Mouse (Mus musculus): ENCODE data around the gene Qrfpr.

The Qrfpr gene

DNA sequence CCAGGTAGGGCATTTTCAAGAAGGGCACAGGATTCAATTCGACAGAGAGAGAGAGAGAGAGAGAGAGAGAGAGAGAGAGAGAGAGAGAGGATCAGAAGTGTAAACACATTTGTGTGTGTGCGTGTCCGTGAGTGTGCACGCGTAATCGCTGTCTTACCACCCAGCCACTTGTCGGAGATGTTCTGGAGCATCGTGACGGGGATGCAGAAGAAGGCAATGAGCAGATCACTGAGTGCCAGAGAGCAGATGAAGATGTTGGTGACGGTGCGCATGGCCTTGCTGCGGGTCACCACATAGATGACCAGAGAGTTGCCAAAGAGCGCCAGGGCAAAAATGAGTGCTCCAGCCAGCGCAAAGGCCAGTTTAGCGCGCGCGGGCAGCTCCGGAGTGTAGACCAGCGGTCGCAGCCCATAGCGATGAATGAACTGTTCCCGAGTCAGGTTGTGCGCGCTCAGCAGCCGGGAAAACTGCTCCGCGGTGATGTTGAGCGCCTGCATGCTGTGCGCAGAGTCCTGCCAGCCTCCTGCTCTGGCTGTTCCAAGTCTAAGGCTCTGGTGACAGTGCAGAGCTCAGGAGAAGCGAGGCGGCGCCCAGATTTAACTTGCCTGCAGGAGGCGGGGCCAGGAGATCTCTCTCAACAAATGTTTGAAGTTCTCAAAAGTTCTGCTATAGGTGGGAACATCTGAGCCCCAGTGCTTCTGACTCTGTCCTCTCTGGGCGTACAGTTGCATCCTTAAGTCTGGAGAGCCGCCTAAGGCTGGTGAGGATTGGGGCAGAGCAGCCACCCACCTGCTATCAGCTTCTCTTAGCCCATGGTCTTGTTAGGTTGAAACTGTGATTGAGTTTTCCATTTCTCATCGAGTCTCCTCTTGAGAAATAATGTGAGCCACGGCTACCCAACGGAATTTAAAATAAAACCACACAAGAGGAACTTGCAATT is at the start of gene Qrfpr:
TSS of gene Qrfpr (minus strand) at position 571 of the 940 bp plus-strand sequence.
- DNase-seq (ENCODE audit: low read depth, low spot score) = peak; percentile 57

DNA sequence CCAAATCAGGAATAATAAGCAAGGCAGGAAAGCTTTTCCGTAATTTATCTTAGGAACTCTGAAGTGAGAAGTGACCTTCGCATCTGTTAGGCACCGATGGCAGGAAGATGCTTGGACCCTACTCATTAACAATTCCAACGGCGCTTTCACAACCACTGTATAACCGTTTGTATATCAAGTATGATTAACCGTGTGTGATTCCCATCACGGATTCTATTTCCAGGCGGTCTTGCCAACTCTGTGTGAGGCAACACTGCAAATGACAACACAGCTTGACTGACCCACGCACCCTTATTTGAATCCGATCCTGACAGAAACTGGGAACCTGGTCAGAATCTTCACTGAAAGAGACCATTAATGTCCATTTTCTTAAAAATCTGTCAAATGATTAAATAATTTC is 41.8 kb upstream of the Qrfpr start:
- no peak for DNase-seq (ENCODE audit: low read depth, low spot score)

DNA sequence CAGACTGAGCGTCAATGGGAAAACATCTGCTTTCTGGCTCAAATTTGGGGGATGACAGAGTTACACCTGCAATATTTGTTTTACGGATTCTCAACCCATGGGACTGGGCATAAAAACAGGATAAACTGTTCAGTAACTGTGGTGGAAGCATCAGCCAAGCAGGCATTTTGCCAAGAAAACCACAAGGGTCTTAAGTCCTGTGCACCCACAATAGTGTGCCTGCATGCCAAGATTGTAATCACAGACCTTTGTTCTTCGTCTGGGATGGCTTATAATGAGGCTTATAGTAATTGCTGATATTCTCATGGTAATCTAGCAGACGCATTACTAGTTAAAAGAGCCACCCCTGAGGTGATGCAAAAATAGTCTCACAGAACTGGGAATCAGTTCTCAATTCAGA is 41.2 kb upstream of the Qrfpr start:
- DNase-seq (ENCODE audit: low read depth, low spot score) = no peak

DNA sequence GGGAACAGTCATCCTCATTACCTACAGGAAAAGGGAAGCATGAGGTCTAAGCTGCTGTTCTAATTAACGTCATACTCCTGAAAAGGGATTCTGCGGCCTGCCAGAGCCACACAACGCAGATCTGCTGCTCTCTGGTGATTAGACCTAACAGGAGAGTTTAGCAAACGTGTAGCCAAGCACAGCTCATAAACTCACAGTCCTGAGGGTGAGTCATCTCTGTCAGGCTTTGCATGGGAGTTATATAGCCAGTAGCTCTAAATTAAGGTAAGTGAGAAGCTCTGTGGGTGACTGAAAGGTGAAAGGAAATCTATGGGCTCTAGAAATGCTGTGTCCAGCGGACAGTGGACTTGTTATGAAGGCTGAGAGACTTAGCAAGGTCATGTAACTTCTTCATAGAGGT is 28.5 kb upstream of the Qrfpr start:
- DNase-seq (ENCODE audit: low read depth, low spot score) = no peak

DNA sequence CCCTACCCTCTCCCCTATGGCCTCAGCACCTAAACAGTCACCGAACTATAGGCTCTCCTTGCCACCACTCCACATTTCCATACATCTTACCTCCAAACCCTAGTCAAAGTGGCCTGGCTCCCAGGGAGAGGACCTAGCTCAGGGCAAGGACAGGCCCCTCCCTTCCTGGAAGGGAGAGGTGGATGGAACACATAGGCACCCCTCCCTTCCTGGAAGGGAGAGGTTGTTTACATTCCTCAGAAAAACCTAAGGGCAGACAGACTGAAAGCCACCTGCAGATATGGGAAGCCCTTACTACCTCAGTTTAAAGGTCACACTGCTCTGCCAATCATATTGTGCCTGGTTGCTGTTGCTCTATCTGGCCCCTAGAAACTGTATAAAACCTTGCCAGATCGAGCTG is 26.3 kb upstream of the Qrfpr start:
- DNase-seq (ENCODE audit: low read depth, low spot score) = peak; percentile 31

DNA sequence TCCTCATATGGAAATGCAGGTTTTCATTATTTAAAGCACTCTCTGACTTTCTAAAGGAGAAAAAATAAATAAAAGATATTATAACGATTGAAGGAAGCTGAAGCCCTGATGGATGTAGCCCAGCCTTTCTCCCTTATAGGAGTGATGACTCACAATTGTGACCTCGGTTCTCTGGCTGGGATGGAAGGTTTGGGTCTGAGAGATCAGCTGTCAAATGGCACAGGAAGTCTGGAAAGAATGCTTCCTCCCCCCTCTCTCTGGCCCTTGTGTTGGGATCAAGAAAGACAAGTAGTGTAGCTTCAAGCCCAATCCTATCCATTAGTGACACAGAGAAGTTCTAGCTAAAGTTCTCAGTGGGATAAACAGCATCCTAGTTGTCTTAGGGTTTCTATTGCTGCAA is 7.8 kb upstream of the Qrfpr start:
- no peak for DNase-seq (ENCODE audit: low read depth, low spot score)

DNA sequence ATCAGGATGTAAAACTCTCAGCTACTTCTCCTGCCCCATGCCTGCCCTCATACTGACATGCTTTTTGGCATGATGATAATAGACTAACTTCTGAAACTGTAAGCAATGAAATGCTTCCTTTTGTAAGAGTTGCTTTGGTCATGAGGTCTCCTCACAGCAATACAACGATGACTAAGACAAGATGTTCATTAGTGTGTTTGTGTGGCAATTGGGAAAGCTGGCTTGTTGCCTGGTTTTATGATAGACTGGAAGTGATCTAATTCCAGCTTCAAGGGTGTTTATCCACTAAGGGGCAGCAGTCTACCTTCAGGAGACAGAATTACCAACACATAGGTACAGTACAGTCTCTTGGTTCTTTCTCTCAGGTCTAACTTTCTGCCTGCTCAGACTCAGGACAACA is 5.1 kb upstream of the Qrfpr start:
- DNase-seq (ENCODE audit: low read depth, low spot score) = no peak

DNA sequence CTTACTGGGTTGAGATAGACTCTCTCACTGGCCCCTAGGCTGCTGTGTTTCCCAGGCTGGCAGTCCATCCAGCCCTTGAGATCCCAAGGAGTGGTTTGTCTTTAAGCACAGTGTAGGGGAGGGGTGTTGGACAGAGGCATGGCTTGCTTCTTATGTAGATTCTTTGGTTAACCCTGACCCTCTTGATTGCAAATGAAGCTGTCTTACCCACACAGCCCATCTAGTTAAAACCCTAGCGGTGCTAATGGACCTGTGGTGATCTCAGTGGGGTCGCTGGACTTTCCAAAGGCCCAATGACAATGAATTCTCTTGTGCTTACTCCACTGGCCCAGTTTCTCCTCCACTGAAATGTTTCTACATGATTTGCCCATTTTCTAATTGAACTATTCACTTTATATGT is 1.2 kb upstream of the Qrfpr start:
- DNase-seq (ENCODE audit: low read depth, low spot score) = peak; percentile 83

DNA sequence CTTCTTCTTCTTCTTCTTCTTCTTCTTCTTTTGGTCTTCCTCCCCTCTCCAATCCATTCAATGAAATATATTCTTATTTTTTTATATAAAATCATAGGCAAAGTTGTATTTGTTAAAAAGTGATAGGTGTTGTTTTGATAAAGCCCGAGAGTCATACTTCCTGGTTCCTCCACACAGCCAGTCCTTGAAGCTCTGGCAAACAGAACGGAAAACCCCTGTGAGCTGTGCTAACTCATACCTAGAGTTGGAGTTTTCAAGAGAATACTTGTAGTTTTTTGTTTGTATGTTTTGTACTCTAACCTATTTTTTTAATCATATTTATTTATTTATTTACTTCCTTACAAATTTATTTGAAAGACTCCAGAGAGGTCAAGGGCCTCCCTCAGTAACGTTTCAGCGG is 9.4 kb downstream of the Qrfpr start:
- DNase-seq (ENCODE audit: low read depth, low spot score) = no peak

DNA sequence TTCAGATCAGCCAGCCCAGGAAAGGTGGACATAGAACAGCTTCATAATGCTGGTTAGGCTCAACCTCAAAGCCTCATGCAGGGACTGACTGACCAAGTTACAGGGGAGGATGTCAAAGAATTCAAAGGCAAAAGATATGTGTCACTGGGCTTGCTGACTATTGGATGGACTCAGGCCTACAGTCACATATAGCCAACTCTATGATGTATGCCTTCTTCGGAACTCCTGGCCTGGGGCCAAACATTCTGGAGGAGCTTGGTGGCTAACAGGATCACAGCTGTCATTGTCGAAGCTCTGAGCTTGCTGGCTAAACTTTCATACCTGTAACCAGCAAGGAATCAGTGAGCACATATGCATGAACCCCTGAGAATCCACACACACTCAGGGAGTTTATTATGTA is 11.2 kb downstream of the Qrfpr start:
- DNase-seq (ENCODE audit: low read depth, low spot score) = no peak

DNA sequence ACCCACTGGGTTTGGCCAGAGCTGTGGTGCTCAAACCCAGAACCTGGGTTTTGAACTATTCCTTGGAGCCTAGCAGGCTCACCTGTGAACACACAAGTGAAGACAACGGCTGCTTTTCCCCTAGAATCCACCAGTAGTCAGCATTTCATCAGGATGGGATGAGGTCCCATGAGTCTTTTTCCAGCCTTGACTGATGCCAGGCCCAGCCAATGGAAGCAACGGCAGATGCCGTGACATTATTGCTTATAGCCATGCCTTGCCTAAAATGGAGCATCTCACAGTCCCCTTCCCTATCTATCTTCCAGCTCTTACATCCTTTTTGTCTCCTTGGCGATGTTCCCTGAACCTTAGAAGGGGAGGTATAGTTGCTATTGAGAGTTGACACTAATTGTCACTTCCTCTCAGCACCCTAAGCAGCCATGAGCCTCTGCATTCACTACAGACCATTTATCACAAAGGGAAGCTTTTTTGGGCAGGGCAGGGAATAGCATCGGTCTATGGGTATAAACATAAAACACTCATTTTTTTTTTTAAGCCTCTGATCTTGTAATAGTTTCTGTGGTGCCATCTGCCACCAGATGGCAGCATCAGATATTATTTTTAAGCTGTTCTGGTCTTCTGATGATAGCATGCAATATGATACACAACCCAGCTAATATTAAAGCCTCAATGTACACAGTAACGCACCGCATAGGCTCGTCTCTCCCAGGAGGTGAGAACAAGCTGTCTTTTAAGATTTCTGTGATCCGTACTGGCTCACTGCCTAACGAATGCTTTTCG is 12.1 kb downstream of the Qrfpr start:
- peak; percentile 24 for DNase-seq (ENCODE audit: low read depth, low spot score)

DNA sequence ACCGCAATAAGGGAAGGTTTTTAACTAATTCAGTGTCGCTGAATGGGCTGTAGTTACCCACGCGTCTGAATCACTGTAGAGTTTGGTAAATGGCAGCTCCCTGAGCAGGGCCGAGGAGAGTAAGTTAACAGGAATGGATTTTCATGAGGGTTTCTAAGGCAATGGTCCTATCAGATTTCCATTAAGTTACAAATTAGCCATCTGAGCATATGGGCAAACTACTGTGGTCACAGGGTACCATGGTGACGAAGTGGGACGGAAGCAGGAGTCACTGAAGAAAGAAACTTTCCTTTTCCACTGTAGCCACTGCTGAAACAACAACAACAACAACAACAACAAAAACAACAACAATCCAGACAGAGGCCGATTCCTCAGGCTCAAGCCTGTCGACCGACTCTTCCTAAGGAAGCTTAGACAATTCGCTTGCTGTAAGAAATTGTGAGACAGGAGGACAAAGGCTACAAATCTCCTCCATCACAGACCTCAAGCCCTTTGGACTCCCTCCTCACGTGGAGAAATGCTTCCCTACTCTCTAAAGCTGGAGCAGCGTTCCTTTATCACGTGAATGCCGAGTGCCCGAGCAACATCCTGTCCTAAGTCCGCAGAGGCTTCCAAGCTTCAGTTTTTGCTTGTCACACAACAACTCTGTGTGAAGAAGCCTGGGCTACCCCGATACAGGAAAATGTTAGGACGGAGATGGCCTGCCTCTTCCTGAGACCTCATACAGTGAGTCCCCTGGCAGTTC is 14.4 kb downstream of the Qrfpr start:
- DNase-seq (ENCODE audit: low read depth, low spot score) = peak; percentile 20

DNA sequence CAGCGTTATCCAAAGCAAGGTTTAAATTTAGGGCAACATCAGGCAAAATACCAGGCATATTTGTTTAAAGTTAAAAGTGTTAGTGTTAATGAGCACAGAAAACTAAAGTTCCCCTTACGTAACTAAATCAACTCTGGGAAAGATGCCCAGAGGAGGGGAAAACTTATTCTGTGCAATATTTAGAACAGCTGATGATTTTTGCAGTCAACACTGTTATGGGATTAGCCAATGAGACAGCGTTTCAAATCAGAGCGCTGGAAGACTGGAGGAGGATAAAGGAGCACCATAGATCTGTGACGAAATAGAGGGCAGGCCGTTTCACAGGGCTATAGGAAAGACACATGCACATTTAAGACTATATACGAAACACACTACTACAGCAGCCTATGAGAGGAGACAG is 19.2 kb downstream of the Qrfpr start:
- DNase-seq (ENCODE audit: low read depth, low spot score) = no peak

DNA sequence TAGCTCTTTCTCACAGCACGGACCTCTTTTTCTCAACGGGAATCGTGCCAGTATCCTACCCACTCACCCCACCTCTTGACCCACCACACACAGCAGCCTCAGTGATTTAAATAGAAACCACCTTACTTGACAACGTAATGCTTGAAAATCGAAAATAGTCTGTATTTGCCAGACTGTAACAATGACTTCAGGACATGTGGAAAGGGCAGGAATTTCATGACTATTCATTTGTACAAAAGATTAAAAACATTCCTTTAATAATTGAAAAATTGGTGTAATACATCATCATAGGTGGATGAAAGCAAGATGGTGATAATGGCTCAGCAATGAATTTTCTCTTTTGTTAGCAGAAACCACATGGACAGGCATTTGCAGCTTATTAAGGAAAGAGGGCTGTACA is 21.0 kb downstream of the Qrfpr start:
- DNase-seq (ENCODE audit: low read depth, low spot score) = no peak

DNA sequence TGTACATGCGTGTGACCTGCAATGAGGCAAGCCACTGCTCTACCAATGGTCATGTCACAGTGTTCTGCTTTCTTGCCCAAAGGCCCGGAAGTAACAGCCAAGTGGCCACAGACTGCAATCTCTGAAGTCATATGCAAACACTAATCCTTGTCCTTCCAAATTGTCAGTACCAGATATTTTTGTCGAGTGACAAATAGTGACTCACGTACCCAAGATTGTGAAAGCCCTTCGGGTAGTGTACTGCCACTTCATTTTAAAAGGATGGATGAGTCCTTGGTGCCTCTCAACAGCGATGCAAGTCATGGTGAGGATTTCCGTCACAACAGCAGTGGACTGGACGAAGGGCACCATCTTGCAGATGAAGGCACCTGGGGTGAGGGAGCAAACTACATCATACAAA is 32.9 kb downstream of the Qrfpr start:
- DNase-seq (ENCODE audit: low read depth, low spot score) = no peak

DNA sequence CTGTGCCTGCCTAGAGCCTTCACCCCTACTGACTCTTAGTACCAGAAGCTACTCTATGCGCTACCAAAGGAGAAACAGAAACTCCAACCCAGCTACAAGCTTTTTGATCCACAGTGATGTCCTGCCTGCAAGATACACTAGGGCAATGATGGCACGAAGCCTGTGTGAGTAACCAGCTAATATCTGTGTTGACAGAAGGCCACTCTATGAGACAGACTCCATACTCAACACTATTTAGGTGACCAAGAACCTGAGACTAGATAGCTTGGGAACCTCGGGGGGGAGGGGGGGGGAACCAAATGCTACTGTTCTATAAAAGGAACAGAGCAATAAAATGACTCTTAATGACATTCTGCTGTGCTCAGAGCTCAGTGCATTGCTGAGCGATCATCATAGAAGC is 35.6 kb downstream of the Qrfpr start:
- no peak for DNase-seq (ENCODE audit: low read depth, low spot score)

DNA sequence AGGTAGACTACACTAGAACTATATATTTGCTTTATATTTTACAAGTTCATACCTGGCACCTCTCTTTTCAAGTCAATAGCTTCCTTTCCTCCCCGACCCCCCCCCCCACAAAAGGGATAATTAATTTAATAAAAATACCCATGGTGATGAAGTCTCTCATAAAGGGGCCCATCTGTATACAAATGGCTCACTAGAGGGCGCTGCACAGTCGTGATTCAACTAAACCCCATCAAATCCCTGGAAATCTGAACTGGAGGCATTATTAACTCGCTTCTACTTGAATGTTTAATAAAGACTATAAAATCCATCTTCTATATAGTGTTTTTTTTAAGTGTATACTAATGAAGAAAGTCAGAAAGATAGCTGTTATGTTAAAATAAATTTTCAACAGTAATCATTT is 40.6 kb downstream of the Qrfpr start:
- peak; percentile 57 for DNase-seq (ENCODE audit: low read depth, low spot score)

DNA sequence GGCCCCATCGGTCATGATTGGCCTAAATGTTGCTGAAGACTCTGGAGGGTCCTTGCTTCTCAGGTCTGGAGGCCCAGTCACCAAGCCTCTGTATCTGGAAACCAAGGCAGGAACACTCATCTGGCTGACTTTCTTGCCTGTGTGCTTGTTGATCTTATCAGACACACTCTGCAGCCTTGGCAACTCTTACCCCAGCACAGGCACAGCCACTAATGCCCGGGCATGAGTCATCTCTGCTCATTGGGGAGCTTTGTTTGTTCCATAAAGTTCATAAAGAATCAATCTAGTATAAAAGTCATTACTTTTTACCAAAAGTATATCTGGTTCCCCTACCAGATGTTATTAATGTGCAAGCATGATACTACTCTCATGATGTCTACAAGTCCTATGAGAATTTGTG is 48.4 kb downstream of the Qrfpr start:
- DNase-seq (ENCODE audit: low read depth, low spot score) = no peak

DNA sequence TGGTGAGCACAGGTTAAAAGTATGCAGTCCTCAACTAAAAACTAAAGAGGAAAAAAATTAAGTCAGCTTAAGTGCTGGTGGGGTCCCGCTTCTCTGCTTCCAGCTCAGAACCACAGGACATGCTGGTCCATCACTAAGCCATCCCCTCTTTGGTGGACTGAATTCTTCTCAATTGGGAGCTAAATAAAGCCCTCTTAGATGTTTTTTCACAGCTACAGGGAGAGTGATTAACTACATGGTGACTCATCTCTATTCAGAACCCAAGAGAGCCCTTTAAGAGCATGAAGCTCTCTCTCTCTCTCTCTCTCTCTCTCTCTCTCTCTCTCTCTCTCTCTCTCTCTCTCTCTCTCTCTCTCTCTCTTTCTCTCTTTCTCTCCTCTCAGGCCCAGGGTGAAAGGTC is 50.8 kb downstream of the Qrfpr start:
- no peak for DNase-seq (ENCODE audit: low read depth, low spot score)

DNA sequence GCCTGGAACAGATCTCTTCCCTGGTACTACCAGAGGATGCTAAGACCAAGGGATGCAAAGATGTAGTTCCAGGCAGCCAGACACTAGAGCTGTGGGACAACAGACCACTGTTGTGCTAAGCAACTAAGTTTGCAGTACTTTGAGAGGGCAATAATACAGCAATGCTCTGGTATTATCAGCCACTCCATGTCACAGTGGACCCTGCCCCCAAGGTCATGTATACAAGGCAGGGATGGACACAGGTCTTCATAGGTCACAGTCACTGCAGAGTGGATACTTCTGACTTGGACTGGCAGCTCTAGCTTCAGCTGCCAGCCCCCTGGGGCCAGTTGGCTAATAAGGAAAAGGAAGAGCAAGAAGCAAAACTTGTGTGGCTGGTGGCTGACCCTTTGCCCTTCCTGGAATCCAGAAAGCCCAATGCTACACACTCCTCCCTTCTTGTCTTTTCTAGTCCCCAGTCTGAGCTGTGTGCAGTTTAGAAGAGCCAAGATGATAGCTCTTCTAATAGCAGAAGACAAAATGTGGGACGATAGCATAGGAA is 51.4 kb downstream of the Qrfpr start:
- DNase-seq (ENCODE audit: low read depth, low spot score) = no peak

DNA sequence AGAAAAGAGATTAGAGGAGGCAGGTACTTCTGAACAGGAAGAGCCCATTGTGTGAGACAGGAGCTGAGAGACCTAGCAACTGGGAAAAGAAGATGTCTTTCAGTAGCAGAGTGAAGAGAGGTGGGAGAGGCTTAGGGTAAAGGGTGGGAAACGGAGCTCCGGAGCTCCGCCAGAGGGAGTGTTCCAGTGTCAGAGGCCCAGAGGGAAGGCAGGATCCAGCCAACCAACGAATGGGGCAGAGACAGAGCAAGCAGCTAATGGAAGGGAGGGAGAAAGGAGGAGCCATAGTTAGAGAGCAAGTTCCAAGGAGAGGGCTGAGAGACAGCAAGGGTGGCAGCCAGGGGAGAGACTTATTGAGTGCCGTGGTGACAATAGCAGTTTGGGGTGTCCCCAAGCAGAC is 66.8 kb downstream of the Qrfpr start:
- peak; percentile 82 for DNase-seq (ENCODE audit: low read depth, low spot score)

Measured in R1 (cell line).